Mouse (Mus musculus): ENCODE measurements around the gene Pgap2.

The Pgap2 gene

GRCm38 (mm10) chr7:102209756-102210721 lies at the start of gene Pgap2, which contains the start of gene Nup98:
Gene Pgap2, plus strand, starts transcription at chr7:102210208.
Gene Nup98, minus strand, starts transcription at chr7:102210176.
- no peaks in the 10 kb centered on the region for H3K9me3 ChIP-seq (ENCODE audit: low read length)
- H3K36me3 ChIP-seq (ENCODE audit: insufficient read depth, low read length): peaks cover 21% of the 10 kb centered on the region
- H3K4me1 ChIP-seq (replicated peaks; ENCODE audit: low read depth, low read length): peaks cover 49% of the 10 kb centered on the region
- H3K4me3 ChIP-seq (replicated peaks; ENCODE audit: low read length): peak within 1 kb of the TSS; percentile 93
- TF ChIP-seq POU5F1 (IDR thresholded peaks at IDR 0.05; ENCODE audit: borderline replicate concordance, low read length) (no peak), NANOG (IDR thresholded peaks at IDR 0.05; ENCODE audit: borderline replicate concordance, low read length) (no peak)
- no peaks in the 10 kb centered on the region for H3K27me3 ChIP-seq (ENCODE audit: insufficient read depth, low read length)

- Histone ChIP-seq H3K27me3 (ENCODE audit: insufficient read depth, low read length) (no peaks in the 10 kb centered on the region), H3K4me1 (replicated peaks; ENCODE audit: low read depth, low read length) (no peaks in the 10 kb centered on the region), H3K4me3 (replicated peaks; ENCODE audit: low read length) (no peak overlapping the region), H3K9me3 (ENCODE audit: low read length) (no peaks in the 10 kb centered on the region), H3K36me3 (ENCODE audit: insufficient read depth, low read length) (peaks cover 71% of the 10 kb centered on the region)
- TF ChIP-seq CTCF (conservative IDR thresholded peaks at IDR 0.05; ENCODE audit: low read length) (peak; percentile 29), NANOG (IDR thresholded peaks at IDR 0.05; ENCODE audit: borderline replicate concordance, low read length) (no peak)
Measured at GRCm38 (mm10) chr7:102170300-102170699, 39.7 kb upstream of the Pgap2 start.

GRCm38 (mm10) chr7:102183849-102184248 lies 26.2 kb upstream of the Pgap2 start:
- Histone ChIP-seq H3K36me3 (ENCODE audit: insufficient read depth, low read length) (peaks cover 96% of the 10 kb centered on the region), H3K9me3 (ENCODE audit: low read length) (no peaks in the 10 kb centered on the region), H3K4me3 (replicated peaks; ENCODE audit: low read length) (no peak overlapping the region)

GRCm38 (mm10) chr7:102192356-102192755 lies 17.7 kb upstream of the Pgap2 start:
- Histone ChIP-seq H3K27me3 (ENCODE audit: insufficient read depth, low read length) (no peaks in the 10 kb centered on the region), H3K4me3 (replicated peaks; ENCODE audit: low read length) (no peak overlapping the region), H3K36me3 (ENCODE audit: insufficient read depth, low read length) (peaks cover 88% of the 10 kb centered on the region), H3K4me1 (replicated peaks; ENCODE audit: low read depth, low read length) (peaks cover 15% of the 10 kb centered on the region), H3K9me3 (ENCODE audit: low read length) (no peaks in the 10 kb centered on the region)
- TF ChIP-seq NANOG (IDR thresholded peaks at IDR 0.05; ENCODE audit: borderline replicate concordance, low read length) (no peak), POU5F1 (IDR thresholded peaks at IDR 0.05; ENCODE audit: borderline replicate concordance, low read length) (no peak), CTCF (conservative IDR thresholded peaks at IDR 0.05; ENCODE audit: low read length) (no peak)

More at GRCm38 (mm10) chr7:102183849-102184248, 26.2 kb upstream of the Pgap2 start:
- Histone ChIP-seq H3K4me1 (replicated peaks; ENCODE audit: low read depth, low read length) (no peaks in the 10 kb centered on the region; the same call in 1 of the 2 replicates), H3K27me3 (ENCODE audit: insufficient read depth, low read length) (no peaks in the 10 kb centered on the region)
- no peak for TF ChIP-seq NANOG (IDR thresholded peaks at IDR 0.05; ENCODE audit: borderline replicate concordance, low read length)
- no peak for TF ChIP-seq POU5F1 (IDR thresholded peaks at IDR 0.05; ENCODE audit: borderline replicate concordance, low read length)
- no peak for TF ChIP-seq CTCF (conservative IDR thresholded peaks at IDR 0.05; ENCODE audit: low read length)

GRCm38 (mm10) chr7:102200576-102200975 lies 9.4 kb upstream of the Pgap2 start:
- no peak for TF ChIP-seq CTCF (conservative IDR thresholded peaks at IDR 0.05; ENCODE audit: low read length)
- no peak; the same call in 1 of the 2 replicates for TF ChIP-seq NANOG (IDR thresholded peaks at IDR 0.05; ENCODE audit: borderline replicate concordance, low read length)
- no peak for TF ChIP-seq POU5F1 (IDR thresholded peaks at IDR 0.05; ENCODE audit: borderline replicate concordance, low read length)
- H3K9me3 ChIP-seq (ENCODE audit: low read length): no peaks in the 10 kb centered on the region
- H3K4me1 ChIP-seq (replicated peaks; ENCODE audit: low read depth, low read length): peaks cover 74% of the 10 kb centered on the region
- H3K36me3 ChIP-seq (ENCODE audit: insufficient read depth, low read length): peaks cover 31% of the 10 kb centered on the region
- H3K4me3 ChIP-seq (replicated peaks; ENCODE audit: low read length): 0 out of 2 replicates have a peak overlapping the region, but pooled peaks have one; percentile 33
- no peaks in the 10 kb centered on the region for H3K27me3 ChIP-seq (ENCODE audit: insufficient read depth, low read length)

GRCm38 (mm10) chr7:102200996-102201785 lies 8.8 kb upstream of the Pgap2 start:
- Histone ChIP-seq H3K4me1 (replicated peaks; ENCODE audit: low read depth, low read length) (peaks cover 80% of the 10 kb centered on the region), H3K27me3 (ENCODE audit: insufficient read depth, low read length) (no peaks in the 10 kb centered on the region), H3K36me3 (ENCODE audit: insufficient read depth, low read length) (peaks cover 31% of the 10 kb centered on the region), H3K9me3 (ENCODE audit: low read length) (no peaks in the 10 kb centered on the region), H3K4me3 (replicated peaks; ENCODE audit: low read length) (0 out of 2 replicates have a peak overlapping the region, but pooled peaks have one; percentile 33)
- TF ChIP-seq CTCF (conservative IDR thresholded peaks at IDR 0.05; ENCODE audit: low read length): no peak
- TF ChIP-seq NANOG (IDR thresholded peaks at IDR 0.05; ENCODE audit: borderline replicate concordance, low read length): no peak; the same call in 1 of the 2 replicates

- no peaks in the 10 kb centered on the region for H3K9me3 ChIP-seq (ENCODE audit: low read length)
- peaks cover 89% of the 10 kb centered on the region for H3K4me1 ChIP-seq (replicated peaks; ENCODE audit: low read depth, low read length)
- H3K27me3 ChIP-seq (ENCODE audit: insufficient read depth, low read length): no peaks in the 10 kb centered on the region
- H3K4me3 ChIP-seq (replicated peaks; ENCODE audit: low read length): no peak overlapping the region; the same call in 1 of the 2 replicates
- H3K36me3 ChIP-seq (ENCODE audit: insufficient read depth, low read length): peaks cover 42% of the 10 kb centered on the region
- TF ChIP-seq POU5F1 (IDR thresholded peaks at IDR 0.05; ENCODE audit: borderline replicate concordance, low read length) (no peak), NANOG (IDR thresholded peaks at IDR 0.05; ENCODE audit: borderline replicate concordance, low read length) (no peak), CTCF (conservative IDR thresholded peaks at IDR 0.05; ENCODE audit: low read length) (no peak)
Measured at GRCm38 (mm10) chr7:102204296-102204857, 5.6 kb upstream of the Pgap2 start.

GRCm38 (mm10) chr7:102205646-102206045 lies 4.4 kb upstream of the Pgap2 start:
- no peak overlapping the region for H3K4me3 ChIP-seq (replicated peaks; ENCODE audit: low read length)
- H3K36me3 ChIP-seq (ENCODE audit: insufficient read depth, low read length): peaks cover 38% of the 10 kb centered on the region
- no peaks in the 10 kb centered on the region for H3K9me3 ChIP-seq (ENCODE audit: low read length)
- TF ChIP-seq CTCF (conservative IDR thresholded peaks at IDR 0.05; ENCODE audit: low read length) (0 out of 2 replicates have a peak, but pooled peaks have one; percentile 8), NANOG (IDR thresholded peaks at IDR 0.05; ENCODE audit: borderline replicate concordance, low read length) (no peak)
- H3K27me3 ChIP-seq (ENCODE audit: insufficient read depth, low read length): no peaks in the 10 kb centered on the region
- peaks cover 81% of the 10 kb centered on the region for H3K4me1 ChIP-seq (replicated peaks; ENCODE audit: low read depth, low read length)

Measured in E14TG2a.4 (cell line).